Mouse (Mus musculus): Measurements from ENCODE around the gene Traf4. TPM values are rescaled to one million over a fixed set of nuclear protein-coding genes. Genes with fewer than 3 reads are reported as not detected.

Traf4 gene
- polyA plus RNA-seq, 1 experiment, result 47.5 TPM

DNA sequence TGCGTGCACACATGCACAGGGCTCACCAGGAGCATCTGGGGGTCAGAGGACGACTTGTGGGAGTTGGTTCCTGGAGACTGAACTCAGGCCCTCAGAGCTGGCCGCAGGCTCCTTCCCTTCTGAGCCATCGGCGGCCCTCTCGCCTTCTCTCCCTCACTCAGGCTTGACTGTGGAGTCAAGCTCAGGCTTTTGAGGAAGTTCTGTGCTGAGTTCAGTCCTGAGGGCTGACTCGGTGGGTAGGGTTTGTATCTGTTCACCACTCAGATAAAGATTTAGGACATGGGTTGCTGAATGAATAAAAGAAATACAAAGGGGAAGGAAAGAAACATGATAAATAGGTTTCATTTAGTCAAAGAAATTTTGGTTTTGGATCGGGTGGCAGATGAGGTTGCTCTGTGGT, 45.5 kb downstream of the Traf4 start:
- H3K27ac ChIP-seq (replicated peaks; ENCODE audit: low read depth, low read length), result no peak overlapping the region
- H3K4me3 ChIP-seq (ENCODE audit: insufficient read depth, low read depth, low read length), result no peak overlapping the region
- H3K4me1 ChIP-seq (ENCODE audit: control insufficient read depth, insufficient read depth, insufficient read length, low read length), result peaks cover 17% of the 10 kb centered on the region

DNA sequence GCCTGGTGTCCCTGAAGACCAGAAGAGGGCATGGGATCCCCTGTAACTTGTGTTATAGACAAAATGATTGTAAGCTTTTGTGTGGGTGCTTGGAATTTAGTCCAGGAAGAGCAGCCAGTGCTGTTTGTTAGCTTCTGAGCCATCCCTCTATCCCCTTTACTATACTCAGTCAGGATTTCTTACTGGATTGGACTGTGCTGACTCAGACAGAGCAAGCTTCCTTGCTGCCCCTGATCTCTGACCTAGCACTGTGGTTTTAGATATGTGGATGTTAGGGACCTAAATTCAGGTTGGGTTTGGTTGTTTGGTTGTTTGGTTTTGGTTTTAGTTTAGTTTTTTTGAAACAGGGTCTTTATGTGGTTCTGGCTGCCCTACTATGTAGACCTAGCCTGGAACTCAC, 46.9 kb downstream of the Traf4 start:
- Histone ChIP-seq H3K4me1 (ENCODE audit: control insufficient read depth, insufficient read depth, insufficient read length, low read length) (peaks cover 17% of the 10 kb centered on the region), H3K27ac (replicated peaks; ENCODE audit: low read depth, low read length) (no peak overlapping the region), H3K4me3 (ENCODE audit: insufficient read depth, low read depth, low read length) (no peak overlapping the region)

DNA sequence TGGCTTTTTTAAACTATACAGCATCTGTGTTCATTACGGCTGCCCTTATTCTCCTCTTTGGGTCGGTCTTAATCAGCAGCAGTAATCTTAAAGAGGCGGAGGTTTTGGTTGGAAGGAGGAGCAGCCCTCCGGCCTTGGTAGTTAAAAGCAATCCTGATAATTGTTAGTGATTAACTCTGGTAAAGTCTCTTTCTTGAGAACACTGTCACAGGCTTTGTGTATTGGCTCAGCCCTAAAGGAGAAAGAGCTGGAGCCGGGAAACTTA, 49.3 kb downstream of the Traf4 start:
- H3K4me1 ChIP-seq (ENCODE audit: control insufficient read depth, insufficient read depth, insufficient read length, low read length), result peaks cover 13% of the 10 kb centered on the region
- peak overlapping the region; percentile 71; the same call in 1 of the 2 replicates for H3K4me3 ChIP-seq (ENCODE audit: insufficient read depth, low read depth, low read length)
- H3K27ac ChIP-seq (replicated peaks; ENCODE audit: low read depth, low read length), result no peak overlapping the region

DNA sequence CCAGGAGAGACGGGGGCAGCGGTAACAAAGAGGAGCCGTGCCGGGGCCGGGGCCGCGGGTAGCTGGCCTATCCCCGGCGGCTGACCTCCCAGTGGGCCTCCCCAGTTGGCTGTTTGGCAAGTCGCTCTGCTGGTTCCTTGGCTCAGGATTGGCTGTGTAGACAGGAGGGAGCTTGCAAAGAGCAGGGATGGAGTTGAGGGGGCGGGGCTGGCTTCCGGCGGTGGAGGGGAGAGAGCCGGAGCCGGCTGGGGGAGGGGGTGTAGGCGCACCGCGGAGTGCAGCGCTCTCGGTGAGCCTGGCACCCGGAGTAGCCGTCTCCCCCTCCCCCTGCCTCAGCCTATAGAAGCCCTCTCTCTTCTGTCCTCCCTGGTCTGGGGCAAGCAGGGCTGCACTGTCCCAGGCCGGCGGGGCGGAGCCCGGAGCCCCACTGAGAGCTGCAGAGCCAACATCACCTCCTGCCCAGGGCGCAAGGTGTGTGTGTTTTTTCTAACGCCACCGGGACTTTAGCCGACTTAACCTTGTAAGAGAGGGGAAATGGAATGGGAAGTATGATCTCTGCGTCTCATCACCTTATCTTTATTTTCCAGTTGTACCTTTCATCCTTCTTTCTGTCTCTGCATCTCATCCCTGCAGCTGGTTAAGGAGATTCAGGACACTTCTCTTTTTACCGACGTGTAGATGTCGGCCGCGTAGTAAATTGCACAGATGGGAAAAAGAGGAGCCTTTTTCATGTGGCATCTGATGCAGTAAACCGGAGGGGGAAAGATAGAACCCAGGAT, 49.8 kb downstream of the Traf4 start:
- no peak overlapping the region for H3K27ac ChIP-seq (replicated peaks; ENCODE audit: low read depth, low read length)
- peaks cover 11% of the 10 kb centered on the region for H3K4me1 ChIP-seq (ENCODE audit: control insufficient read depth, insufficient read depth, insufficient read length, low read length)
- peak overlapping the region; percentile 71 for H3K4me3 ChIP-seq (ENCODE audit: insufficient read depth, low read depth, low read length)

DNA sequence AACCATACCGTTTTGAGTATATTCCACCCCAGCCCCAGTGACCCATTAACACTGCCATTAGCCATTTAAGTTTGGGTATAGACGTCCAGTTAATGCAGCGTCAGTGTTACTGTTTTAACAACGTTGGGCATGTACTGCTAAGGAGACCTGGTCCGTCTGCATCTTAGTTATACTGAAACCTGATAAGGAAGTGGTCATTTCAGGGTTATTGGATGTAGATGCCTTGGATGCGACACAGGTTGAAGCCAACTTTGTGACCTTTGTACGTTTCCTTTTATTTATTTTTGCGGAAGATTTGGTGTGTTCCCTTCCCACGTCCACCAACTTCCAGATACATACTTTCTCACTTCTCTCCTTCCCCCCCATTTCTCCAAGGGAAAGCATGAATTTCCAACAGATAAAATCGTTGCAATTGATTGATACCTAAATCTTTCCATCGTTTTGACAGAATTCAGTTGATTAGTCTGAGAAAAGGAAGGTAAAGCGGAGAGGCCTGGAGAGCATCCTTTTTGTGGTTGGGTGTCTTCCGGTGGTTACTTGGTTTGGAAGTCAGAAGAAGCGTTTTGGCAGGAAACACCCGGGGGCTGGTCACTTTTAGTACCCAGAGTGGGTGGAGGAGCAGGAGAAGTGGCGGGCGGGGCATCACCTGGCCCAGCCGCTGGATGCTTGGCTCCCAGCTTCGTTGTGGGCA, 50.6 kb downstream of the Traf4 start:
- Histone ChIP-seq H3K27ac (replicated peaks; ENCODE audit: low read depth, low read length) (no peak overlapping the region), H3K4me3 (ENCODE audit: insufficient read depth, low read depth, low read length) (peak overlapping the region; percentile 71), H3K4me1 (ENCODE audit: control insufficient read depth, insufficient read depth, insufficient read length, low read length) (peaks cover 9% of the 10 kb centered on the region)

DNA sequence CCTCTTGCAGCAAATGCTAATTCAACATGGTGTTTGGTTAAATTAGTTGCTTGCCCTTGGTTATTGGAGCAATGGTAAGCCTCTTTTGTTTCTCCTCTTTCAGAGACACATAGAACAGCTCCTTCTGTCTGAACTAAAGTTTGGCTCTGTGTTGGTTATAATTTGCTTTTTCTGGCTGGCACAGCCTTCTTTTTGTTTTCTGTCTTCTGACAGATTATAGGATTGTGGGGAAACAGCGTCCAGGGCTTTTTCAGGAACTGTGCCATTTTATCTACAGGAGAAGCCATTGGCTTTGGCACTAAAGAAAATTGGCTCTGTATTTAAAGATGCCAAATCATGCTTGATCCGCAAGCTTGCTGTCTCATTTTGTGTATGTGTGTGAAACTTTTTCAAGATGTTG, 51.8 kb downstream of the Traf4 start:
- H3K27ac ChIP-seq (replicated peaks; ENCODE audit: low read depth, low read length), result no peak overlapping the region
- peaks cover 4% of the 10 kb centered on the region; the same call in 1 of the 2 replicates for H3K4me1 ChIP-seq (ENCODE audit: control insufficient read depth, insufficient read depth, insufficient read length, low read length)
- no peak overlapping the region for H3K4me3 ChIP-seq (ENCODE audit: insufficient read depth, low read depth, low read length)

Other genes starting within 250 kb of the Traf4 start
- gene Sez6, start 234.8 kb downstream of the Traf4 start, polyA plus RNA-seq (2012; ENCODE audit: insufficient read depth, insufficient read length, missing spikeins), result 0.44 TPM in 1 of 2 replicates, not detected in the other
- 9.6 and 13.3 TPM in 2 replicates for gene Phf12, start 182.8 kb downstream of the Traf4 start, polyA plus RNA-seq (2012; ENCODE audit: insufficient read depth, insufficient read length, missing spikeins)
- 3.0 and 3.4 TPM in 2 replicates for gene Dhrs13, start 133.3 kb downstream of the Traf4 start, polyA plus RNA-seq (2012; ENCODE audit: insufficient read depth, insufficient read length, missing spikeins)
- 74.4 and 110 TPM in 2 replicates for gene Flot2, start 127.7 kb downstream of the Traf4 start, polyA plus RNA-seq (2012; ENCODE audit: insufficient read depth, insufficient read length, missing spikeins)
- gene Eral1, start 85.2 kb downstream of the Traf4 start, polyA plus RNA-seq (2012; ENCODE audit: insufficient read depth, insufficient read length, missing spikeins), result 33.8 and 38.9 TPM in 2 replicates
- gene Fam222b, start 70.9 kb downstream of the Traf4 start, polyA plus RNA-seq (2012; ENCODE audit: insufficient read depth, insufficient read length, missing spikeins), result 5.8 and 7.5 TPM in 2 replicates
- 3.2 and 6.3 TPM in 2 replicates for gene Nek8, start 11.1 kb upstream of the Traf4 start, polyA plus RNA-seq (2012; ENCODE audit: insufficient read depth, insufficient read length, missing spikeins)
- 77.2 and 118 TPM in 2 replicates for gene Tlcd1, start 11.1 kb upstream of the Traf4 start, polyA plus RNA-seq (2012; ENCODE audit: insufficient read depth, insufficient read length, missing spikeins)
- gene Rpl23a, start 18.0 kb upstream of the Traf4 start, polyA plus RNA-seq (2012; ENCODE audit: insufficient read depth, insufficient read length, missing spikeins), result 881 and 950 TPM in 2 replicates
- gene Rab34, start 22.8 kb upstream of the Traf4 start, polyA plus RNA-seq (2012; ENCODE audit: insufficient read depth, insufficient read length, missing spikeins), result 61.8 and 78.8 TPM in 2 replicates
- 102 and 105 TPM in 2 replicates for gene Proca1, start 27.8 kb upstream of the Traf4 start, polyA plus RNA-seq (2012; ENCODE audit: insufficient read depth, insufficient read length, missing spikeins)
- gene Sdf2, start 80.2 kb upstream of the Traf4 start, polyA plus RNA-seq (2012; ENCODE audit: insufficient read depth, insufficient read length, missing spikeins), result 42.0 and 44.9 TPM in 2 replicates
- gene Supt6, start 80.4 kb upstream of the Traf4 start, polyA plus RNA-seq (2012; ENCODE audit: insufficient read depth, insufficient read length, missing spikeins), result 20.1 and 20.7 TPM in 2 replicates
- gene 2610507B11Rik, start 96.2 kb upstream of the Traf4 start, polyA plus RNA-seq (2012; ENCODE audit: insufficient read depth, insufficient read length, missing spikeins), result 74.3 and 104 TPM in 2 replicates
- not detected in 2 replicates for gene BC030499, start 125.3 kb upstream of the Traf4 start, polyA plus RNA-seq (2012; ENCODE audit: insufficient read depth, insufficient read length, missing spikeins)
- 0.29 and 0.87 TPM in 2 replicates for gene Spag5, start 135.9 kb upstream of the Traf4 start, polyA plus RNA-seq (2012; ENCODE audit: insufficient read depth, insufficient read length, missing spikeins)
- 1.9 and 2.3 TPM in 2 replicates for gene Aldoc, start 157.4 kb upstream of the Traf4 start, polyA plus RNA-seq (2012; ENCODE audit: insufficient read depth, insufficient read length, missing spikeins)
- 14.4 and 19.7 TPM in 2 replicates for gene Pigs, start 162.8 kb upstream of the Traf4 start, polyA plus RNA-seq (2012; ENCODE audit: insufficient read depth, insufficient read length, missing spikeins)
- 16.9 and 30.7 TPM in 2 replicates for gene Unc119, start 177.9 kb upstream of the Traf4 start, polyA plus RNA-seq (2012; ENCODE audit: insufficient read depth, insufficient read length, missing spikeins)
- gene Foxn1, start 221.0 kb upstream of the Traf4 start, polyA plus RNA-seq (2012; ENCODE audit: insufficient read depth, insufficient read length, missing spikeins), result not detected in 2 replicates

Data from brown adipose tissue, adult 24 weeks (tissue).